23 mouse cellular contexts compared by ENCODE assay signal in the genomic region with DNA sequence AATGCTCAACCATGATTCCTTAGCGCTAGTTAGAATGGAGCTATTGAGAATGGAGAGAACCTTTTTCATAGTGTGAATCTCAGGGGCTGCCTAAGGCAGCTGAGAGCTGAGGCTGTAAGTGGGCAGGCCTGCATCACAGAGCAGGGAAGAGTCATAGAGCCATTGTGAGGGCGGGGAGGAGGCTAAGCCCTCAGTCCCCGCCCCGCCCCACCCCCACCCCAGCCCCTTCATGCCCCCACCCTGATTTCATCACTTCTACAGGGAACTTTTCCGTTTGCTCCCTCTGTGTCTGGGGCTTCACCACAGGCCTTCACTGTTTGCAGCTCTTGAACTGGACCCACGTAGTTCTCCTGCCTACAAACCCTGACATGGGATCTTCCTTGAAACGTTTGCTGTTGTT. TPM values are rescaled to one million over a fixed set of nuclear protein-coding genes. Genes with fewer than 3 reads are reported as not detected.
"Had no signal": no experiment of that assay in that cellular context is flagged by ENCODE, and none has a peak within 500 bp of the region (broad histone marks: within the 10 kb centered on the region; RNA-seq: fewer than 3 reads in every experiment).

A gene (minus strand): TSS at position 101 of the 400 bp plus-strand sequence.

- H3K36me3 ChIP-seq: midbrain, embryonic 10.5 days; midbrain, embryonic 12.5 days; neural tube, embryonic 13.5 days had no signal

- H3K4me2 ChIP-seq: lung, embryonic 14.5 days; midbrain, embryonic 12.5 days; neural tube, embryonic 13.5 days had no signal

- H3K27ac ChIP-seq: midbrain, embryonic 10.5 days; midbrain, embryonic 12.5 days; neural tube, embryonic 13.5 days had no signal

- H3K4me1 ChIP-seq: midbrain, embryonic 12.5 days had no signal

- ATAC-seq: midbrain, embryonic 16.5 days had no signal

- H3K9ac ChIP-seq: lung, embryonic 14.5 days; midbrain, embryonic 12.5 days; neural tube, embryonic 13.5 days had no signal

- H3K4me3 ChIP-seq: midbrain, embryonic 10.5 days; midbrain, embryonic 12.5 days; myocyte; neural tube, embryonic 13.5 days had no signal

- DNase-seq: lung, adult 18-20 months; lung, embryonic 14.5 days; lung, postnatal 10 days; lung, postnatal 4 days; midbrain, embryonic 14.5 days; right cerebral cortex, postnatal 14 days; thymus, adult 18-20 months; thymus, postnatal 14 days; thymus, postnatal 36 days had no signal

- H3K9me3 ChIP-seq: midbrain, embryonic 10.5 days; midbrain, embryonic 12.5 days; neural tube, embryonic 13.5 days had no signal

- H3K27me3 ChIP-seq: neural tube, embryonic 13.5 days had no signal

RNA-seq across cellular contexts. Expression of the gene that starts here (rescaled TPM):
- total RNA-seq: liver, adult 2 months; megakaryocyte, adult 5-6 weeks; neutrophil, adult 5-6 weeks had no signal
- polyA plus RNA-seq: liver, adult 2 months; lung, embryonic 14.5 days; lung, embryonic 16.5 days; midbrain, embryonic 10.5 days; midbrain, embryonic 12.5 days; midbrain, embryonic 14.5 days; midbrain, embryonic 16.5 days; myocyte; neural tube, embryonic 11.5 days; neural tube, embryonic 13.5 days; spleen, adult 2 months; stomach, embryonic 14.5 days; stomach, embryonic 16.5 days; thymus, postnatal 0 days had no signal
